Mouse (Mus musculus): ENCODE measurements around the gene Kcnd3. TPM values are rescaled to one million over a fixed set of nuclear protein-coding genes. Genes with fewer than 3 reads are reported as not detected.

Gene Kcnd3
- total and polyA plus RNA-seq, 3 experiments, result 0.05 TPM; not detected in 2

GRCm38 (mm10) chr3:105688536-105688935 lies 236.4 kb downstream of the Kcnd3 start:
- H3K4me1 ChIP-seq (ENCODE audit: insufficient read depth, low read depth, low read length), result peaks cover 23% of the 10 kb centered on the region
- ATAC-seq (ENCODE audit: extremely low read depth, insufficient number of reproducible peaks, low FRiP score, poor library complexity, severe bottlenecking) (no peak), DNase-seq (ENCODE audit: low spot score) (no peak)
- peaks cover 5% of the 10 kb centered on the region; the same call in 1 of the 2 replicates for H3K27me3 ChIP-seq (ENCODE audit: insufficient read depth, low read length)
- no peak for TF ChIP-seq GATA1 (IDR thresholded peaks at IDR 0.05; ENCODE audit: borderline replicate concordance, low read length)
- no peak for TF ChIP-seq GATA2 (IDR thresholded peaks at IDR 0.05; ENCODE audit: borderline replicate concordance, low read depth, low read length)
- H3K9me3 ChIP-seq (replicated peaks), result no peaks in the 10 kb centered on the region
- H3K36me3 ChIP-seq (replicated peaks), result peaks cover 15% of the 10 kb centered on the region
- H3K4me3 ChIP-seq (ENCODE audit: low read depth, low read length), result no peak overlapping the region

- Histone ChIP-seq H3K27me3 (ENCODE audit: insufficient read depth, low read length) (peaks cover 12% of the 10 kb centered on the region; the same call in 1 of the 2 replicates), H3K36me3 (replicated peaks) (no peaks in the 10 kb centered on the region), H3K9me3 (replicated peaks) (no peaks in the 10 kb centered on the region), H3K4me3 (ENCODE audit: low read depth, low read length) (no peak overlapping the region), H3K4me1 (ENCODE audit: insufficient read depth, low read depth, low read length) (peaks cover 51% of the 10 kb centered on the region)
- DNase-seq (ENCODE audit: low spot score), result no peak
- TF ChIP-seq POLR2AphosphoS5 (IDR thresholded peaks at IDR 0.05; ENCODE audit: insufficient replicate concordance, low read depth, low read length), result no peak
- TF ChIP-seq GATA2 (IDR thresholded peaks at IDR 0.05; ENCODE audit: borderline replicate concordance, low read depth, low read length), result no peak
- no peak for TF ChIP-seq GATA1 (IDR thresholded peaks at IDR 0.05; ENCODE audit: borderline replicate concordance, low read length)
- no peak for TF ChIP-seq CTCF (IDR thresholded peaks at IDR 0.05; ENCODE audit: low read depth, low read length)
- TF ChIP-seq TAL1 (conservative IDR thresholded peaks at IDR 0.05; ENCODE audit: low read depth, low read length), result no peak
- no peak for ATAC-seq (ENCODE audit: extremely low read depth, insufficient number of reproducible peaks, low FRiP score, poor library complexity, severe bottlenecking)
Observed at GRCm38 (mm10) chr3:105693327-105694080, 241.4 kb downstream of the Kcnd3 start.

- no peak overlapping the region; the same call in 1 of the 2 replicates for H3K4me3 ChIP-seq (ENCODE audit: low read depth, low read length)
- H3K36me3 ChIP-seq (replicated peaks), result no peaks in the 10 kb centered on the region
- DNase-seq (ENCODE audit: low spot score) (no peak), ATAC-seq (ENCODE audit: extremely low read depth, insufficient number of reproducible peaks, low FRiP score, poor library complexity, severe bottlenecking) (no peak)
- H3K9me3 ChIP-seq (replicated peaks), result no peaks in the 10 kb centered on the region
- H3K27me3 ChIP-seq (ENCODE audit: insufficient read depth, low read length), result peaks cover 12% of the 10 kb centered on the region; the same call in 1 of the 2 replicates
- TF ChIP-seq CTCF (IDR thresholded peaks at IDR 0.05; ENCODE audit: low read depth, low read length) (no peak), GATA1 (IDR thresholded peaks at IDR 0.05; ENCODE audit: borderline replicate concordance, low read length) (no peak), GATA2 (IDR thresholded peaks at IDR 0.05; ENCODE audit: borderline replicate concordance, low read depth, low read length) (no peak), POLR2AphosphoS5 (IDR thresholded peaks at IDR 0.05; ENCODE audit: insufficient replicate concordance, low read depth, low read length) (no peak), TAL1 (conservative IDR thresholded peaks at IDR 0.05; ENCODE audit: low read depth, low read length) (no peak)
- peaks cover 69% of the 10 kb centered on the region for H3K4me1 ChIP-seq (ENCODE audit: insufficient read depth, low read depth, low read length)
Observed at GRCm38 (mm10) chr3:105695476-105696386, 243.6 kb downstream of the Kcnd3 start.

GRCm38 (mm10) chr3:105696387-105697147 lies 244.4 kb downstream of the Kcnd3 start:
- DNase-seq (ENCODE audit: low spot score), result no peak
- peaks cover 12% of the 10 kb centered on the region; the same call in 1 of the 2 replicates for H3K27me3 ChIP-seq (ENCODE audit: insufficient read depth, low read length)
- H3K4me1 ChIP-seq (ENCODE audit: insufficient read depth, low read depth, low read length), result peaks cover 78% of the 10 kb centered on the region

GRCm38 (mm10) chr3:105697148-105697441 lies 245.0 kb downstream of the Kcnd3 start:
- no peak for ATAC-seq (ENCODE audit: extremely low read depth, insufficient number of reproducible peaks, low FRiP score, poor library complexity, severe bottlenecking)
- no peaks in the 10 kb centered on the region for H3K9me3 ChIP-seq (replicated peaks)
- no peak for DNase-seq (ENCODE audit: low spot score)
- peaks cover 83% of the 10 kb centered on the region for H3K4me1 ChIP-seq (ENCODE audit: insufficient read depth, low read depth, low read length)
- peaks cover 12% of the 10 kb centered on the region; the same call in 1 of the 2 replicates for H3K27me3 ChIP-seq (ENCODE audit: insufficient read depth, low read length)
- H3K36me3 ChIP-seq (replicated peaks), result no peaks in the 10 kb centered on the region
- H3K4me3 ChIP-seq (ENCODE audit: low read depth, low read length), result no peak overlapping the region
- TF ChIP-seq GATA2 (IDR thresholded peaks at IDR 0.05; ENCODE audit: borderline replicate concordance, low read depth, low read length) (no peak), GATA1 (IDR thresholded peaks at IDR 0.05; ENCODE audit: borderline replicate concordance, low read length) (no peak), TAL1 (conservative IDR thresholded peaks at IDR 0.05; ENCODE audit: low read depth, low read length) (no peak), POLR2AphosphoS5 (IDR thresholded peaks at IDR 0.05; ENCODE audit: insufficient replicate concordance, low read depth, low read length) (no peak), CTCF (IDR thresholded peaks at IDR 0.05; ENCODE audit: low read depth, low read length) (no peak)

More at GRCm38 (mm10) chr3:105696387-105697147, 244.4 kb downstream of the Kcnd3 start:
- TF ChIP-seq CTCF (IDR thresholded peaks at IDR 0.05; ENCODE audit: low read depth, low read length), result no peak
- TF ChIP-seq TAL1 (conservative IDR thresholded peaks at IDR 0.05; ENCODE audit: low read depth, low read length), result no peak
- TF ChIP-seq POLR2AphosphoS5 (IDR thresholded peaks at IDR 0.05; ENCODE audit: insufficient replicate concordance, low read depth, low read length), result no peak
- no peak for TF ChIP-seq GATA2 (IDR thresholded peaks at IDR 0.05; ENCODE audit: borderline replicate concordance, low read depth, low read length)
- no peak for TF ChIP-seq GATA1 (IDR thresholded peaks at IDR 0.05; ENCODE audit: borderline replicate concordance, low read length)
- Histone ChIP-seq H3K4me3 (ENCODE audit: low read depth, low read length) (no peak overlapping the region), H3K36me3 (replicated peaks) (no peaks in the 10 kb centered on the region), H3K9me3 (replicated peaks) (no peaks in the 10 kb centered on the region)
- no peak for ATAC-seq (ENCODE audit: extremely low read depth, insufficient number of reproducible peaks, low FRiP score, poor library complexity, severe bottlenecking)
